Mouse (Mus musculus): Measurements from ENCODE around the gene Pdzk1ip1.

DNA sequence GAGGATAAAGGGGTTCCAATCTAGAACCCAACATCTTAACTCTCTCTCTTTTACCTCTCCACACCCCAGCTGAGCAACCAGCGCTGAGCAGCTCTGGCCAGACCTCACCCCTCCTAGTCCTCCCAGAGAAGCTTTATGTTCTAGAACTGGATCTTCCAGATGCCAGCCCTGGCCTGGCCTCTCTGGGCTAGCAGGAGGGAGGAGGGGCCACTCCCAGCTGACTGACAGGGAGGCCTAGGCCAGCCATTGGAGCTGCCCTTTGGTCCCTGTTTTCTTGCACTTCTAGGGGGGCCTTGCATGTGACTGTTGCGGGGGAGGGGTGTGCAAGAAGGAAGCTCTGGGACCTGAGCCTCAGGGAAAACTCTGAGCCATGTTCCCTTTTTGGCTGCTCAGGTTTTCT is 2.1 kb downstream of the Pdzk1ip1 start:
- TF ChIP-seq CTCF (conservative IDR thresholded peaks at IDR 0.05 in 1 of 2, IDR thresholded peaks at IDR 0.05 in 1 of 2; ENCODE audit: low read depth in 2 of 2, low read length in 2 of 2) (no peak), ZMIZ1 (IDR thresholded peaks at IDR 0.05; ENCODE audit: low read depth, low read length) (no peak), EP300 (IDR thresholded peaks at IDR 0.05; ENCODE audit: low read length) (no peak), CHD1 (IDR thresholded peaks at IDR 0.05; ENCODE audit: low read depth, low read length) (no peak), USF2 (conservative IDR thresholded peaks at IDR 0.05; ENCODE audit: low read depth, low read length) (no peak), TBP (conservative IDR thresholded peaks at IDR 0.05; ENCODE audit: low read depth, low read length) (no peak)
